Mouse (Mus musculus) 3T3-L1 (cell line): ENCODE data around the gene Rbm4b.

Experiments
- DNase-seq: peaks from one replicate; pipeline ENCODE4 v3.0.0-alpha.2; 2015; ENCODE audit warnings: low read depth, low spot score

Rbm4b gene

DNA sequence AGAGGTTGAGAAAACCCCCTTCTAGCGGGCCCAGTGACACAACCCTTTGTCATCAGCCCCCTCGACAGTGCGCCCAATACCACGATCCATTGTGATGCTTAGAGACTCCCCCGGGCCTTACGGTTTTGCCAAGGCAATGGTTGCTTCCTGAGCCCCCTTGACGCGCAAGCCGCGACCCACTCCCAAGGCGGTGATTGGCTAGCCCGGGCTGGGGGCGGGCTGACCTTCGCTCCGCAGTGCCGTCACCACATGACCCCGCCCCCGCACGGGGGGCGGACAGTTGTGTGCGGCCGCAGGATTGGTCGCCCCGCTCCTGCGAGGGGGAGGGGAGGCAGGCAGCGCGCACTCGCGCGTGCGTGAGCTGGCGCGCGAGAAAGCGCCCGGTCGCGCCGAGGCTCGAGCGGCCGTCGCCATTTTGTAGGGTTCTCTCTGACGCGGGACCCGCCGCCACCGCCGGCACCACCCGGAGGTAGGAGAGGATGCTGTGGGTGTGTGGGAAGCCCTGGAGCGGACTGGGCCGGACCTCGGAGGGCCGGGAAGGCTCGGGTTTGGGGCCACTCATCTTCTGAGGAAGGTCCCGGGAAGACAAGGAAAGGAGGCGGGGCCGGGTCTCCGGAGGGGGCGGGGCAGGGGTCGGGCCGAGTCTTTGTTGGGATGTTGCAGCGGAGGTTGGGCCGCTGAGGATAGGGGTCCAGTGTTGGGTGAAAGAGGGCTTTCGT lies at the start of gene Rbm4b:
Rbm4b (plus strand) TSS at position 305 of the 719 bp plus-strand sequence.
- DNase-seq, result peak; percentile 92

DNA sequence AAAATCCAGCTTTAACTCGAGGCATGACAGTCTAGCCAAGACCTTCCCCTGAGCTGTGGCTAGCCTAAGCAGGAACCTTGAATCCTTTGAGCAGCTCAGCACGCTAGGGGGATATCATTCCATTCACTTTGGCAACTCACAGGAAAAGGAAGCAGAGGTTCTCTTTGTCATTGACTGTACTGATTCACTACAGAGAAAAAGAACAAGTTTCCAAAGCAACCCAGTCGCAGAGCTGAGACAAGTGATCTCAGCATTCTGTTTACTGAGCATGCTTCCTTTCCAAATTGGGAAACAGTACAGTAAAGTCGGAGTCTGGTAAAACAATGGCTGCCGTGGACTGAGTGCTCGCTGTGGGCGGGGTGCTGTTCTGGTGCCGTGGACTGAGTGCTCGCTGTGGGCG lies 47.5 kb upstream of the Rbm4b start:
- DNase-seq, result no peak

DNA sequence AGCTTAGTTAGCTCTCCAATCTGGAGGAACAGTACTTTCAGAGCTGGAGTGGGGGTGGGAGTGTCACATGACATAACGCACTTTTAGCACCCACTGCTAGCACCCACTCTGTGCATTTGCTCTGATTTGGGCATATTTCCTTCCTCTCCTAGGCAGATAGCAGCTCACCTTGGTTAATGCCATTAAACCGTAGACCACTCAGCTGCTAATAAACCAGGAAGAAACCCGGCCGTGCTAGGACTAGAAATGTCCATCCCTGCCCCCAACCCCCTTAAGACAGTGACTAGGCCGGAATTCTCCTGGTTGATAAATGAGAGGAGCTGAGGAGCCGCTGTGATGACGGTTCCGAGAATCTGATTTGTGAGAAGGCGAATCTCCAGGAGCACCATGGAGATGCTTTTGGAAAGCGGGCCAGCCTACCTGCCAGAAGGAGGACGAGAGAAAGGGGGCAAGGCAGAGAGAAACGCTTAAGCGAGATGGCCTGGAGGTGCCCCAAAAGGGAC lies 45.1 kb upstream of the Rbm4b start, which contains the start of gene Sptbn2:
Sptbn2 (plus strand) TSS at position 70 of the 503 bp plus-strand sequence.
- DNase-seq, result no peak

DNA sequence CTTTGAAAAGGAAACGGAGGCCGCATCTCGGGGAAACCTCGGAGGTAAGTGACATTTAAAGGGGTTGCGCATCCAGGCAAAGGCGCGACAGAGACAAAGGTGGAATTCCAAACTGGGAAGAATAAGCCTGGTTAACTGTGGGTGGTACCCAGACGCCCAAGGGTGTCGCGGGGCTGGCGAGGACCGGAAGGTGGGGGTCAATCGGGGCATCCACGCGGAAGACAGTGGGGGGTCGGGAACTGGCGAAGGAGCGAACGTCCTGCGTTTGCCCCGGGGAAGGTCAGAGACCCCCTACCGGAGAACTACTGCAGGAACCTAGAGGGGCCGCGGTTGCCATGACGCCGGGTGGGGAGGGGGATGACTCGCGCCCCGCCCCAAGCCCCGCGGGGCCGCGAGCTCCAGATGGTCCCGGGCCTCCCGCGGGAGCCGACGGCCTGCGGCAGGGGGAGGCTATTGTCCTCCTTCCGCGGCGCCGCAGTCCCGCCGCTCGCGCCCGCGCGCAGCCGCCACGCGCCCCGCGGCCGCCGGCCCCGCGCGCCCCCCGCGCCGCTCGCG lies 44.6 kb upstream of the Rbm4b start:
- no peak for DNase-seq

DNA sequence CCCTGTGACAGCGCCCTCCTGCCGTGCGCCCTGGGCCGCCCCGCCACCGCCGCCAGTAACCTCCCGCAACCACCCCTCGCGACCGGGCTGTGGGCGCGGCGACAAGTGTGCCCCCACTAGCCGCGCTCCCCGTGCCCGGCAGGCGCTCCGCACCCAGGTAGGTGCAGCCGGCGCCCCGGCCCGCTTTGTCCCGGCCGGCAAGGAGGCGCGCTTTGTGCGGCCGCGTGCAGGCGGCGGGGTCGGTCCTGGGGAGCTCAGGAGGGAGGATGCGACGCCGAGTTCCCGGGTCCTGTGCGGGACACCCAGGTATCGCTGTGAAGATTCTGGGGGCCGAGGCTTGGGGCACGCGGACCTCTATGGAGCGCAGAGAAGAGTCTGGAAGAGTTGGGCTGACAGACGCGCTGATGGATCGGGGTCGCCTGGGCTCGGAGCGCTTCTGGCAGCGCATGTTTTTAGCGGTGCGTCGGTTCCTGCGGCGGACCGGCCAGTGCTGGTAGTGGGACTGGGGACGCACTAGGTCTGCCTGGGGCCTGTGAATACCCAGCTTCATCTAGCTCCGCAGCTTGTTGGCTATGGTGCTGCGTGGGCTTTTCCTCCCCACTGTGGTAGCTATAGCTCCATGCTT lies 44.0 kb upstream of the Rbm4b start:
- DNase-seq, result no peak

DNA sequence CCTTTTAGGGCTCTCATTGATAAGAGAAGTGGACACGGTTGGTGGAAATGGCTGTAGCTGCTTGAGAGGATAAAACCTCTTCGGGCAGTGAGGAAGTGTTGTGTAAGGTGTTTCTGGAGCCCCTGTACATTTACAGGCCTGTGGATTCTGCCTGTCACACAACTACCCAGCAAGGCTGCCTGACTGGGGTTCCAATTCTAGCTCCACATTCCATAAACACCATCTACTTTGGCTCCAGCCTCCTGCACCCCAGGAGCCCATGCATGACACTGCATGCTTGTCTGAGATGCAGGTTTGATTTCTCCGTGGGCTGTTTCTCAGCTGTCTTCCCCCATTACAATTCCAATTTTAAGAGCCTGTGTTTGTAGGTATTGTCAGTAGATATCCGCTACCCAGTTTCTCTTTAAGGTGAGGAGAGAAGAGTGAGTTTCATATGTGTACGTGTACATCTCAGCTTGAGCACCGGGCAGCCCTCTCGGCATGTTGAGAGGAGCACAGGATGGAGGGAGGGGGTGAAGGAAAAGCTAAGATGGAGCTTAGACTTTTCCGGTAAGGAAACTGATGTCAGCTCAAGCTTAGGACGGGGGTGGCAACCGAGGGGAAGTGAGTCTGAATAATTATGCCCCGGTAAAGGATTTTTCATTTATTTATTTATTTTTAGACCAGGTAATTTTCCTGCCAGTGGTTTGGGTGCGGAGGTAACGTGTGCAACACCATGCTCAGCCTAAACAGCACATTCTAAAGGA lies 43.3 kb upstream of the Rbm4b start:
- no peak for DNase-seq

DNA sequence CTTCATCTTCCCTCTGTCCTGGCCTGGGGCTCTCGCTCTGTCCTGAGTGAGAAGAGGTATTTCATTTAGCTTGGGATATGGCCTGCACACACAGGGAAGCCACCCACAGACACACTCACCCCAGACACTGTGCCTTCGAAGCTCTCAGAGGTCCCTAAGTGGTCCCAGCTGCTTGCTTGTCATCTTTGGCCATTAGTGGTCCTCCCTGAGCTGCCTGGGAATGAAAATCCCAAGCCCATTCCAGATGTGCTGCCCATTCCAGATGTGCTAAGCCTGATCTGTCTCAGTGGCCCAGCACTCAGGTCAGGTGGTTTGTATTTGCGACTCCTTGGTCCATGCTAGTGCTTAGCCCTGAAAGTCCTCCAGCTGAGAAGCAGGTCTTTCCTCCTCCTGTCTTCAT lies 42.4 kb upstream of the Rbm4b start:
- DNase-seq, result no peak

DNA sequence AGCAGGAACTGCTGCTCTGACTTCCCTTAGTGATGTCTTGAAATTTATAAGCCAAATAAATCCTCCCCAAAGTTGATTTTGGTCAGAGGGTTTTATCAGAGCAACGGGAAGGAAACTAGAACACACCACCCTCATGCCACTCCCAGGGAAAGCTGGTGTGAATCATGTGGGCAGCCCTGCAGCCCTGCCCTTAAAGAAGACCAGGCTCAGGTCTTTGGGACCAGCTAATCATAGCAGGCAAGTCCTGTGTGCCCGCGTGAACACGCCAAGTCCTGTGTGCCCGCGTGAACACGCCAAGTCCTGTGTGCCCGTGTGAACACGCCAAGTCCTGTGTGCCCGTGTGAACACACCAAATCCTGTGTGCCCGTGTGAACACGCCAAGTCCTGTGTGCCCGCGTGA lies 39.5 kb upstream of the Rbm4b start:
- DNase-seq, result no peak

DNA sequence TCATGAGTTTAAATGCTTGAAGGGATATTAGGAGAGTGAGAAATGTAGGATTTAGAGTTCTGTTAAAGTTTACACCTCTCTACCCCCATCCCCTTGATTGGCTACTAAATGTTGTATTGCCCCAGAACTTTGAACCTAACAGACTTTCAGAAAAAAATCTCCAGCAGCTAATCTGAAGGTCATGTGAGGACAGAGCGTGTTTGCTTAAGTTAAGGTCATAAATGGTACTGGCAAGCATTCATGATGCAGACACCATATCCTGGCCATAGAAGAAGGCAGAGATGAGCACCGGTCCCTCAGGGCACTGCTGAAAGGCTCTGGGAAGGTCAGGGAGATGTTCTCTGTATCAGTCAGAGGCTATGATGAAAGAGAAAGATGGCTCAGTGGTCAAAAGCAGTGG lies 39.0 kb upstream of the Rbm4b start:
- no peak for DNase-seq

DNA sequence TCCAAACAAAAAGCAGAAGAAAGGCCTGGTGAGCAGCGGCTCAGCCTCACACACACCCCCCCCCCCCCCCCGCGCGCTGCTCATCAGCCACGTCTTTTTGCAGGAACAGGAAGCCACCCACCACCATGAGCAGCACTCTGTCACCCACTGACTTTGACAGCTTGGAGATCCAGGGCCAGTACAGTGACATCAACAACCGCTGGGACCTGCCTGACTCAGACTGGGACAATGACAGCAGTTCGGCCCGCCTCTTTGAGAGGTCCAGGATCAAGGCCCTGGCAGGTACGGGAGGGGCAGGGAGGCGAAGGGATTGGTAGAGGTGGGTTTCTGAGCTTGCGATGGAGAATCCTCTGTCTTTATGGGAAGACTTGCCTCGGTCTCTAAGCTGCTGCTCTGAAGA lies 37.6 kb upstream of the Rbm4b start:
- no peak for DNase-seq

DNA sequence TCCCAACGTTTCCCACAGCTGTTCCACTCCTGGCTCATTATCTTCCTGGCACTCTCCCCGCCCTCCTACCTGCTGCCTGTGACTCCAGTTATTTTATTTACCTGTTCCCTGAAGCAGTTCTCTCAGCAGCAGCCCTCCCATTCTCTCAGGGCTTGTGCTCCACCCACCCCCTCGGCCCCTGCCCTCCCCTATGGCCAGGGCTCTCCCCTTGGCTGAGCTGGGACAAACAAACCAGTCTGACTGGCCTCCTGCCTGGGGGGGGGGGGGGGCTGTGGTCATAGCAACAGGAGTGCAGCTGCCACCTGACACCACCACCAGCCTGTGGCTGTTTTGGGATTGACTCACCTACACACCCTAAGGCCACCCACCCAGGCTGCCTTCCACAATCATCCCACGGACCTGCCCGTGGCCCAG lies 36.9 kb upstream of the Rbm4b start:
- peak; percentile 74 for DNase-seq

DNA sequence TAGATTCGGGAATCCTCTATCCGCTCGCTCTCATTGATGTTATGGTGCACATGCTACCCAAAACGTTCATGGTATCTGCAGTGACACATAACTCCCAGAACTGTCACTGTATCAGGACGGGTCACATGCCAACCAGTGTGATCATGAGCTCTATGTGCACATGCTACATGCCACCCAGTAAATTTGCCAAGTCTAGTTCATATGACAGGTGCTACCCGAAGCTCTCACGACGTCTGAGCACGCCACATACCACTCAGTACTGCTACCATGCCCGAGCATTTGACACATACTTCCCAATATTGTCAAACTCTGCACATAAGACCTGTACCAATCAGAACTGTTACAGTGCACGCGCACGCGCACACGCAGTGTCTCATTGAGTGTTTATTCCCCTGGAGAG lies 36.2 kb upstream of the Rbm4b start:
- no peak for DNase-seq

DNA sequence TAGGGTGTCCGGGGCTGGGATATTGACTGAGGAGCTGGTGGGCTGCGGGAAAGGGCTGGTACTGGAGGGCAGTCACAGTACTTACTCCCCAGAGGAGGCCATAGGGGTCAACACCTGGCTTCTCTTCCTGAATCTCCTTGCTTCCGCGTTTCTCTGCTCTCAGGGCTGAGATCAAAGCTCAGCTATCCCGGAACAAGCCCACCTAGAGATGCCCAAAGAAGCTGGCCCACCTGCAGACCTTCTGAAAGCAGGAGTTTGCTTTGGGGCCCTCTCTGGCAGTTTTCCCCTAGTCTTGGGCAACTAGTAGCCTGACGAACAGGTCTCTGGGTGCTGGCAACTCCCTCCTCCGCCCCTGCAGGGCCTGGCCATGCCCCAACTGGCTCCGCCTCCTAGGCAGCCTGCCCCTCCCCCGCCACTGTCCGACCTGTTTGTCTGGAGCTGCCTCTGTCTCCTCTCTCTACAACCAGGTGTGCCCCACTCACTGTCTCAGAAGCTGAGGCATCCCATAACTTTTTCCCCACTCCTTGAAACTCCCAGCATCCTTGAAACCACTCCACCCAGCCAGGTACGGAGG lies 35.5 kb upstream of the Rbm4b start:
- DNase-seq, result no peak

DNA sequence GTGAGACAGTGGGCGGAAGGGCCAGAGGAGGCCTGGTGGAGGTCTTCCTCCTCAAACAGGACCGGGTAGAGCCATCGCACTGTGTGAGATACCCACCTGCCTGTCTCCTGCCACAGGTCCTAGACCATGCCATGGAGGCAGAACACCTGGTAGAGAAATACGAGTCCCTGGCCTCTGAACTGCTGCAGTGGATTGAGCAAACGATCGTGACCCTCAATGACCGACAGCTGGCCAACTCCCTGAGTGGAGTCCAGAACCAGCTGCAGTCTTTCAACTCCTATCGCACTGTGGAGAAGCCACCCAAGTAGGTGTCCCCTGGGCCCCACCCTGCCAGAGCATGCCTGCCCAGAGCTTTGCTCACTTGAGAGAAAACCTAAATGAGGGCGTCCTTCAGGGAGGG lies 27.1 kb upstream of the Rbm4b start:
- no peak for DNase-seq

DNA sequence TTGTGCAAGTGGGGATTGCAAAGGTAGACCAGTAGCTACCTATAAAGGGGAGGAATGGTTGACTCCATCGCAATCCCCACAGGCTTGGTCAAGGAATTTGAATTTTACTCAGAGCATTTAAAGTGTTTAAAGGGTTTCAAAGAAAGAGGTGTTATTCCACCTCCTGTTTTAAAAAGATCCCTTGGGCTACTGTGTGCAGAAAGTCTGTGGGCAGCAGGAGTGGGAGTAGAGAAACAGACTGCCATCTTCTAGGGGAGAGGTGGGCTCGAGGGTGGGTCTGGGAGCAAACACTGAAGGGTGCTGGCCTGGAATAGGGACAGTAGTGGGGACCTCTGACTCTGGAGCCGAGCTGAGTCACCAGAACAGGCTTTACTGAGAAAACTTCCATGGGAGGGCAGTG lies 23.2 kb upstream of the Rbm4b start:
- no peak for DNase-seq

DNA sequence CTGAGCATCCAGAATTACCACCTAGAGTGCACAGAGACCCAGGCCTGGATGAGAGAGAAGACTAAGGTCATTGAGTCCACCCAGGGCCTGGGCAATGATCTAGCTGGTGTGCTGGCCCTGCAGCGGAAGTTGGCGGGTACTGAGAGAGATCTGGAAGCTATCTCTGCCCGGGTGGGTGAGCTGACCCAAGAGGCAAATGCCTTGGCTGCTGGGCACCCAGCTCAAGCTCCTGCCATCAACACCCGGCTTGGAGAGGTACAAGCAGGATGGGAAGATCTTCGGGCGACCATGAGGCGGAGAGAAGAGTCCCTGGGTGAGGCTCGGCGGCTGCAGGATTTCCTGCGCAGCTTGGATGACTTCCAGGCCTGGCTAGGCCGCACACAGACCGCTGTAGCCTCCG lies 18.4 kb upstream of the Rbm4b start:
- no peak for DNase-seq

DNA sequence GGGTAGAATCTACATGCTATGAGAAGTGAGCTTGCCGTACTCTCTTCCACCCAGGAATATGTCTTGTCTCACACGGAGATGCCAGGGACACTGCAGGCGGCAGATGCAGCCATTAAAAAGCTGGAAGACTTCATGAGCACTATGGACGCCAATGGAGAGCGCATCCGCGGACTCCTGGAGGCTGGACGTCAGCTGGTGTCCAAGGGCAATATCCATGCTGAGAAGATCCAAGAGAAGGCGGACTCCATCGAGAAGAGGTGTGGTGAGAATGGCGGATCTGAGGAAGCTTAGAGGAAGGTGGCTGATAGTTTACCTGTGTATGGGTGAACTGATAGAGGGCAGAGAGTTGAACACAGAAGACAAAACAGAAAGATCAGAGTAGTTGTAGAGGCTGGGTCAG lies 17.2 kb upstream of the Rbm4b start:
- DNase-seq, result no peak

DNA sequence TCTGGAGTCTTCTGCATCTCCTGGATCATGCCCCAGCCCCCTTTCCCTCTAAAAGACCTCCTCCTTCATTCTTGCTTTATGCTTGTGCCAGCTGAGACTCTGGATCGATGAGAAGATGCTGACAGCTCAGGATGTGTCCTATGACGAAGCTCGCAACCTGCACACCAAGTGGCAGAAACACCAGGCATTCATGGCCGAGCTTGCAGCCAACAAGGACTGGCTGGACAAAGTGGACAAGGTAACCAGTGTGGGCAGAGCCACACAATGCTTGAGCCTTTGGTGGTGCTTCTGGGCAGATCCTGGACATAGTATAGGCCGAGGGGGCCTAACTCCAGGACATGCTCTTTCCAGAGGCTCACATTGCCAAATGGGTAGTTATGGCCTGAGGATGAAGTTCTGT lies 16.5 kb upstream of the Rbm4b start:
- DNase-seq, result no peak

DNA sequence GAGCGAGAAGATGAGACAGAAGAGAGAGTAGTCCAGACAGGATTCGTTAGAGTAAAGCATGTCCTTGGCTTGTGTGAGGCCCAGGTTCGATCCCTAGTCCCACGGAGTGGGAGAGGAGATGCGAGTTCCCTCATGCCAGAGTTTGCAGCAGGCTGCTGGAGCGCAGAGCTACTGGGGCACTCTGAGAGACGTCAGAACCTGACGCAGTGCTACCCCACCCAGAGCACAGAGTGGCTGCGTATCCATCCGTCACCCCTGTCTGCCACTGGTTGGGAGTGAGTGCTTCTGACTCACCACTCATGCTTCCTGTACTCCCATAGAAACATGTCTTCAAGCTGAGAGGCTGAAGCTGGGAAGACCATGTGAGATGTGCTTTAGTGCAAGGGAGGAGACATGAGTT lies 14.8 kb upstream of the Rbm4b start:
- peak; percentile 61 for DNase-seq

DNA sequence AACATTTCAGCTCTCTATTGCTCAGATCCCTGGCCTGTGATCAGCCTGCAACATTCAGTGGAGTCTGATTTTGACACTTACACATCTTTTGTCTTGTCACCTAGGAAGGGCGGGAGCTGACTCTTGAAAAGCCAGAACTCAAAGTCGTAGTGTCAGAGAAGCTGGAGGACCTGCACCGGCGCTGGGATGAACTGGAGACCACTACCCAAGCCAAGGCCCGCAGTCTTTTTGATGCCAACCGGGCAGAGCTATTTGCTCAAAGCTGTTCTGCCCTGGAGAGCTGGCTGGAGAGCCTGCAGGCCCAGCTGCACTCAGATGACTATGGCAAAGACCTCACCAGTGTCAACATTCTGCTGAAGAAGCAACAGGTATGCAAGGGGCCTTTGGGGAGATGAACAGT lies 14.1 kb upstream of the Rbm4b start:
- DNase-seq, result no peak

DNA sequence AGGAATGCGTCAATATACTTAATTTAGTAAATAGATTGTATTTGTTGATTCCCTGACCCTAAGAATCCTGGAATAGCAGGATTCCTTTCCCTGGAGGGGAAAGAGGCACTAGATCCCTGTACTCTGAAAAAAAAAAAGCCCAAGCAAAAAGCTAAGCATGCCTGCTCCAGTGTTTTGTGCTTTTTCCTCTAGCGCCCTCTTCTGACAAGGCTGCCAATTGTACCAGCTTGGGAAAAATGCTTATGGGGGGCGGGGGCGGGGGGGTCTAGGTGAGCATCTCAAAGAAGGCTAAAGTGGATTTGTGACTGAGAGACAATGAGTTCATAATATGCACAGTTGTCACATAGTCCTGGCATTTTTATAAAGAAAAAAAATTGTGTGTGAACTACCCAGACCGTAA lies 12.8 kb upstream of the Rbm4b start:
- peak; percentile 71 for DNase-seq

DNA sequence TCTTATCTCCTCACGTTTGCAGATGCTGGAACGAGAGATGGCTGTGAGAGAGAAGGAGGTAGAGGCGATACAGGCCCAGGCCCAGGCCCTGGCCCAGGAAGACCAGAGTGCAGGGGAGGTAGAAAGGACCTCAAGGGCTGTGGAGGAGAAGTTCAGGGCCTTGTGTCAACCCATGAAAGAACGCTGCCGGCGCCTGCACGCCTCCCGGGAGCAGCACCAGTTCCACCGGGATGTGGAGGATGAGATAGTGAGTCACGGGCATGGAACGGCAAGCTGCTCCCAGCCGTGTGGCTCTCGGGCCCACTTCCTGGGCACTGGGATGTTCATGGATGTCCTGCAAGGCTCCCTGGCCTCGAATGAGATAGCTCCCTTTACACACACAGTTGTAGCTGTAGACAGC lies 12.3 kb upstream of the Rbm4b start:
- DNase-seq, result no peak
